Mouse (Mus musculus) pancreas, adult 10 weeks (tissue): ENCODE measurements around the gene Rpl13a. TPM values are rescaled to one million over a fixed set of nuclear protein-coding genes. Genes with fewer than 3 reads are reported as not detected.

ENCODE experiments used
- polyA plus RNA-seq: library from polyadenylated mRNA; stranded (reverse); fragments of 350-450 nt; fragmentation: Illumina TruSeq; extraction: RNeasy Lipid Tissue Mini Kit (QIAGEN cat#74804); gene quantifications from one replicate; pipeline ENCODE4 v1.2.3, GENCODE M21; 2015; ENCODE audit warnings: low read depth, low replicate concordance; ENCODE audit not compliant: insufficient read depth

Gene Rpl13a
- 1,110 TPM for polyA plus RNA-seq

GRCm38 (mm10) chr7:45128624-45129246, at the start of gene Rpl13a:
TSS of gene Rpl13a (minus strand) at chr7:45128761.

DNA sequence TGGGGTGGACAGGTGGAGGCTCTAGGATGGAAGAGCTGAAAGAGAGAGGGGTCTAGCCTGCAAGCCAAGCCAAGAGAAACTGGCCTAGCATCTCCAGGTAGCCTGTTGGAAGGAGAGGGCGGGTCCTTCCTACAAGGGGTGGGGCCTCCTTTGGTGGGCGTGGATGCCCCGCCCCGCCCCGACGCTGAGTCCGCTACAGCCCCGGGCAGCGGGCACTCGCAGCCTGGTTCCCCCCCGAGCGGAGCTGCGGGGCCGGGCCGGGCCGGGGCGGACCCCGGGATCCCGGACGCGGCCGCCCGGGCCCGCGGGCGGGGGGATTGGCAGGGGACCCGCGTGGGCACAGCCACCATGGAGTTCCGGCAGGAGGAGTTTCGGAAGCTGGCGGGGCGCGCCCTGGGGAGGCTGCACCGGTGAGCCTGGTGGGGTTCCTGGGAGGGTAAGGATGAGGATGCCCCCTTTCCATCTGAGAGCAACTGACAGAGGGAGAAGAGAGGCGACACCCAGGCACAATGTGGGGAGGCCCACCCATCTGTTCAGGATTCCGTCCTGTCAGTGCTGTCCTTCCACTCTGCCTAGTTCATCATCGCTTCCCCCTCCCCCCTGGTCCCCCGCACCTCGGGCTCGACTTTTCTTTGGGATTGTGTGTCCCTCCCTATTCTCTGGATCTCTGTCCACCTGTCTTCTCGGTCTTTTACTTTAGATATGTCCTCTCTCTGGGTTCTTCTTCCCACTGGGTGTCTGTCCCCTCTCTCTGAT, 35.4 kb upstream of the Rpl13a start, which contains the start of gene Slc17a7:
TSS of gene Slc17a7 (plus strand) at position 215 of the 756 bp plus-strand sequence.

GRCm38 (mm10) chr7:45154096-45154992, 25.8 kb upstream of the Rpl13a start, which contains the start of the genes Pih1d1 and Aldh16a1:
TSS of gene Pih1d1 (plus strand) at chr7:45154303.
TSS of gene Aldh16a1 (minus strand) at chr7:45154584.

GRCm38 (mm10) chr7:45135993-45136567, 7.5 kb upstream of the Rpl13a start, which contains the start of the genes Gm45713 and Flt3l:
TSS of gene Gm45713 (minus strand) at chr7:45136231.
TSS of gene Flt3l (minus strand) at chr7:45136432.

GRCm38 (mm10) chr7:45124224-45125143, 4.1 kb downstream of the Rpl13a start, which contains the start of gene Rps11:
TSS of gene Rps11 (minus strand) at chr7:45124439.

DNA sequence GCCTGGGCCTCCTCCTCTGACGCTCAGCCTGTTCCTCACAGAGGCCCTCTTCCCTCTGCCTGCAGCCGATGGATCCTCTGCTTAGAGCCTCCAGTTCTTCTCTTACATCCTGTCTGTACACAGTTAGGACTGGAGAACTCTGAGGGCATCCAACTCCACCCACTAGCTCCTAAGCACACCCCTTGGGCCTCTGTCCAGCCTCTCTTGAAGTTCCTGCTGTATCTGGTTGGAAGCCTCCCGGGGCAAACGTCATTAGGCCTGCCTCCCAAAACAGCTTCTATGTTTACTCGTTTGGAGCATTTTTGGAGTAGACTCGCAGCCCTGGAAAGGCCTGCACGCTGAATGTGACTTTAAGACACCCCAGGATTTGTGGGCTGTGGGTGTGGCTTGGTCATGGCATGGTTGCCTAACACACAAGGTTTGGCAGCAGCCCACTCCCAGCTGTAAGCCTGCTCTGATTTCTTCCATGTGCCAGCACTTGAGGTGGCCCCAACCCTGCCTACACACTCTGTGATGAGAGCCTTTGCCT, 24.8 kb downstream of the Rpl13a start, which contains the start of gene Fcgrt:
TSS of gene Fcgrt (minus strand) at position 200 of the 529 bp plus-strand sequence.

GRCm38 (mm10) chr7:45092048-45092447, 36.5 kb downstream of the Rpl13a start, which contains the start of gene Rcn3:
TSS of gene Rcn3 (minus strand) at chr7:45092221.

Other genes with a start within 250 kb of the Rpl13a start
- gene Med25, start 236.0 kb downstream of the Rpl13a start, polyA plus RNA-seq, result 20.6 TPM
- gene Fuz, start 232.7 kb downstream of the Rpl13a start, polyA plus RNA-seq, result 9.6 TPM
- gene Ap2a1, start 199.3 kb downstream of the Rpl13a start, polyA plus RNA-seq, result 13.8 TPM
- not detected for gene Tsks, start 185.6 kb downstream of the Rpl13a start, polyA plus RNA-seq
- 3.9 TPM for gene Cpt1c, start 153.9 kb downstream of the Rpl13a start, polyA plus RNA-seq
- 31.9 TPM for gene Prmt1, start 142.2 kb downstream of the Rpl13a start, polyA plus RNA-seq
- gene Irf3, start 131.1 kb downstream of the Rpl13a start, polyA plus RNA-seq, result 70.4 TPM
- 2.8 TPM for gene Bcl2l12, start 130.0 kb downstream of the Rpl13a start, polyA plus RNA-seq
- 17.4 TPM for gene Scaf1, start 112.4 kb downstream of the Rpl13a start, polyA plus RNA-seq
- 29.2 TPM for gene Rras, start 110.8 kb downstream of the Rpl13a start, polyA plus RNA-seq
- 5.3 TPM for gene Prr12, start 75.9 kb downstream of the Rpl13a start, polyA plus RNA-seq
- 12.8 TPM for gene Nosip, start 66.3 kb downstream of the Rpl13a start, polyA plus RNA-seq
- gene Prrg2, start 66.1 kb downstream of the Rpl13a start, polyA plus RNA-seq, result 13.8 TPM
- 25.7 TPM for gene Rcn3, start 36.5 kb downstream of the Rpl13a start, polyA plus RNA-seq
- gene Fcgrt, start 24.9 kb downstream of the Rpl13a start, polyA plus RNA-seq, result 25.4 TPM
- 500 TPM for gene Rps11, start 4.3 kb downstream of the Rpl13a start, polyA plus RNA-seq
- gene Gm45713, start 7.5 kb upstream of the Rpl13a start, polyA plus RNA-seq, result 0.61 TPM
- 14.1 TPM for gene Flt3l, start 7.7 kb upstream of the Rpl13a start, polyA plus RNA-seq
- gene Pih1d1, start 25.5 kb upstream of the Rpl13a start, polyA plus RNA-seq, result 8.8 TPM
- 9.4 TPM for gene Aldh16a1, start 25.8 kb upstream of the Rpl13a start, polyA plus RNA-seq
- not detected for gene Slc17a7, start 35.2 kb upstream of the Rpl13a start, polyA plus RNA-seq
- not detected for gene Gfy, start 50.8 kb upstream of the Rpl13a start, polyA plus RNA-seq
- gene Pth2, start 52.2 kb upstream of the Rpl13a start, polyA plus RNA-seq, result not detected
- not detected for gene Ccdc155, start 76.1 kb upstream of the Rpl13a start, polyA plus RNA-seq
- gene Dkkl1, start 83.4 kb upstream of the Rpl13a start, polyA plus RNA-seq, result 7.0 TPM
- 98.6 TPM for gene Tead2, start 87.0 kb upstream of the Rpl13a start, polyA plus RNA-seq
- gene Cd37, start 110.4 kb upstream of the Rpl13a start, polyA plus RNA-seq, result 2.7 TPM
- not detected for gene Slc6a16, start 112.3 kb upstream of the Rpl13a start, polyA plus RNA-seq
- not detected for gene Slc6a21, start 148.8 kb upstream of the Rpl13a start, polyA plus RNA-seq
- 15.2 TPM for gene Trpm4, start 205.0 kb upstream of the Rpl13a start, polyA plus RNA-seq
- gene Hrc, start 206.5 kb upstream of the Rpl13a start, polyA plus RNA-seq, result 0.89 TPM
- gene Ppfia3, start 238.3 kb upstream of the Rpl13a start, polyA plus RNA-seq, result 0.92 TPM
- gene Lin7b, start 241.8 kb upstream of the Rpl13a start, polyA plus RNA-seq, result 4.4 TPM